In the genomic region with DNA sequence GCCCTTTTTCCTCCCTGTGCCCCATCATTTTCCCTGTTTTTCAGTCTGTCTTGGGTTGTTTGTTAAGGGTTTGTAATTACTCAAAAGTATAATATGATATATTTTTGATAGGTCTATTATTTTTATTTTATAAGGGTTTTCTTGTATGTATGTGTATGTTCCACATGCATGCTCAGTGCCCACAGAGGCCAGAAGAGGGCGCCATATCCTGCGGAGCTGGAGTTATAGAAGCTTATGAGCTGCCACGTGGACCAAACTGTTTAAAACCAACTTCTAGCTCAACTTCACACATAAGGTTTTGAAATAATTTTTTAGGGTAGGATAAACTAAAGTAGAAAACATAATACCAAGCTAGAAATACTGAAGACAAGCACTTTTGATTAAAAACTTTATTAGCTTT, we compare ENCODE assay signal across 10 mouse cellular contexts. TPM values are rescaled to one million over a fixed set of nuclear protein-coding genes. Genes with fewer than 3 reads are reported as not detected.
DNase-seq lines count a peak whose midpoint lies in the region; ATAC-seq and TF ChIP-seq lines count a peak whose summit lies in the region.
"Had no signal": no experiment of that assay in that cellular context is flagged by ENCODE, and none has a peak within 500 bp of the region (broad histone marks: within the 10 kb centered on the region; RNA-seq: fewer than 3 reads in every experiment).

No protein-coding gene starts in this region.

- no peak for ATAC-seq in kidney, embryonic 15.5 days (replicated peaks; ENCODE audit: low FRiP score)
- ATAC-seq in forebrain, embryonic 13.5 days, result no peak

- H3K9ac ChIP-seq in kidney, embryonic 15.5 days, result no peak overlapping the region
- no peak overlapping the region for H3K9ac ChIP-seq in forebrain, embryonic 13.5 days
- H3K9ac ChIP-seq: embryonic facial prominence, embryonic 12.5 days had no signal

- H3K4me3 ChIP-seq in kidney, adult 2 months (ENCODE audit: insufficient read depth, low read depth, low read length), result no peak overlapping the region
- no peak overlapping the region for H3K4me3 ChIP-seq in kidney, embryonic 15.5 days (replicated peaks)
- H3K4me3 ChIP-seq in E14TG2a.4 (replicated peaks; ENCODE audit: low read length), result no peak overlapping the region
- no peak overlapping the region for H3K4me3 ChIP-seq in forebrain, embryonic 13.5 days
- H3K4me3 ChIP-seq: embryonic facial prominence, embryonic 12.5 days had no signal

- H3K9me3 ChIP-seq in kidney, embryonic 15.5 days (replicated peaks), result no peaks in the 10 kb centered on the region
- no peaks in the 10 kb centered on the region for H3K9me3 ChIP-seq in E14TG2a.4 (ENCODE audit: low read length)
- no peaks in the 10 kb centered on the region for H3K9me3 ChIP-seq in forebrain, embryonic 13.5 days (replicated peaks)
- H3K9me3 ChIP-seq: embryonic facial prominence, embryonic 12.5 days had no signal

- no peak for DNase-seq in kidney, adult 2 months
- DNase-seq in 3T3-L1 (ENCODE audit: low read depth, low spot score), result peak; percentile 49
- peak; percentile 40 for DNase-seq in c-Kit-positive CD71-positive TER-119-positive erythroid progenitor cells, embryonic 14.5 days (ENCODE audit: low spot score)
- no peak for DNase-seq in neural tube, embryonic 10.5 days (ENCODE audit: extremely low spot score, low spot score)
- DNase-seq in right cerebral cortex, postnatal 4 days, result no peak
- DNase-seq: heart, postnatal 4 days had no signal

- TF ChIP-seq POLR2A in kidney, adult 2 months (IDR thresholded peaks at IDR 0.05; ENCODE audit: low read depth, low read length), result no peak

- H3K4me2 ChIP-seq in kidney, embryonic 15.5 days, result no peak overlapping the region
- H3K4me2 ChIP-seq in forebrain, embryonic 13.5 days, result no peak overlapping the region
- H3K4me2 ChIP-seq: embryonic facial prominence, embryonic 12.5 days had no signal

- no peak overlapping the region for H3K27ac ChIP-seq in kidney, adult 2 months (ENCODE audit: insufficient read depth, low read depth, low read length)
- no peak overlapping the region for H3K27ac ChIP-seq in kidney, embryonic 15.5 days
- H3K27ac ChIP-seq in forebrain, embryonic 13.5 days, result no peak overlapping the region
- H3K27ac ChIP-seq: embryonic facial prominence, embryonic 12.5 days had no signal

- no peaks in the 10 kb centered on the region; the same call in 1 of the 2 replicates for H3K36me3 ChIP-seq in kidney, adult 2 months (ENCODE audit: control insufficient read depth, insufficient read depth, low read length)
- no peaks in the 10 kb centered on the region for H3K36me3 ChIP-seq in kidney, embryonic 15.5 days
- no peaks in the 10 kb centered on the region for H3K36me3 ChIP-seq in E14TG2a.4 (ENCODE audit: insufficient read depth, low read length)
- no peaks in the 10 kb centered on the region for H3K36me3 ChIP-seq in forebrain, embryonic 13.5 days (ENCODE audit: poor library complexity, severe bottlenecking)
- H3K36me3 ChIP-seq: embryonic facial prominence, embryonic 12.5 days had no signal

- no peaks in the 10 kb centered on the region for H3K4me1 ChIP-seq in kidney, adult 2 months (ENCODE audit: control insufficient read depth, insufficient read depth, low read length)
- no peaks in the 10 kb centered on the region for H3K4me1 ChIP-seq in kidney, embryonic 15.5 days
- peaks cover 25% of the 10 kb centered on the region for H3K4me1 ChIP-seq in E14TG2a.4 (replicated peaks; ENCODE audit: low read depth, low read length)
- no peaks in the 10 kb centered on the region for H3K4me1 ChIP-seq in forebrain, embryonic 13.5 days
- H3K4me1 ChIP-seq: embryonic facial prominence, embryonic 12.5 days had no signal

- 61% methylated on average over 3 of the region's 3 CpGs for WGBS in kidney, adult 2 months
- 54% methylated on average over 3 of the region's 3 CpGs for WGBS in kidney, embryonic 15.5 days
- WGBS in forebrain, embryonic 13.5 days, result 49% methylated on average over 3 of the region's 3 CpGs

- TF ChIP-seq CTCF in kidney, adult 2 months (conservative IDR thresholded peaks at IDR 0.05; ENCODE audit: insufficient read depth, insufficient read length, low read depth, low read length), result peak; percentile 43
- peak; percentile 95 for TF ChIP-seq CTCF in E14TG2a.4 (conservative IDR thresholded peaks at IDR 0.05; ENCODE audit: low read length)

- H3K27me3 ChIP-seq in kidney, adult 2 months (replicated peaks; ENCODE audit: control insufficient read depth, insufficient read depth, low read length), result no peaks in the 10 kb centered on the region
- H3K27me3 ChIP-seq in kidney, embryonic 15.5 days, result no peaks in the 10 kb centered on the region
- no peaks in the 10 kb centered on the region for H3K27me3 ChIP-seq in E14TG2a.4 (ENCODE audit: insufficient read depth, low read length)
- H3K27me3 ChIP-seq in forebrain, embryonic 13.5 days, result no peaks in the 10 kb centered on the region
- H3K27me3 ChIP-seq: embryonic facial prominence, embryonic 12.5 days had no signal

RNA-seq across cellular contexts. Expression of a gene that starts 6.9 kb away (rescaled TPM):
- polyA plus RNA-seq in kidney, adult 2 months (2012; rRNA removed), result 1.1 and 2.0 TPM in 2 replicates
- 4.7 and 4.9 TPM in 2 replicates for polyA plus RNA-seq in kidney, embryonic 15.5 days (2015; fragmentation: Nextera tagmentation; extraction: Ambion mirVana)
- polyA plus RNA-seq in forebrain, embryonic 13.5 days (2015; fragmentation: Nextera tagmentation; extraction: Ambion mirVana), result 10.0 and 11.2 TPM in 2 replicates

RNA-seq across cellular contexts. Expression of a gene that starts 10.9 kb away (rescaled TPM):
- polyA plus RNA-seq in kidney, adult 2 months (2012; rRNA removed), result 36.0 and 43.0 TPM in 2 replicates
- polyA plus RNA-seq in kidney, embryonic 15.5 days (2015; fragmentation: Nextera tagmentation; extraction: Ambion mirVana), result 74.4 and 81.1 TPM in 2 replicates
- 70.9 and 81.6 TPM in 2 replicates for polyA plus RNA-seq in forebrain, embryonic 13.5 days (2015; fragmentation: Nextera tagmentation; extraction: Ambion mirVana)

RNA-seq across cellular contexts. Expression of a gene that starts 45.8 kb away (rescaled TPM):
- polyA plus RNA-seq in kidney, adult 2 months (2012; rRNA removed), result 0.27 and 0.31 TPM in 2 replicates
- 10.6 and 15.2 TPM in 2 replicates for polyA plus RNA-seq in kidney, embryonic 15.5 days (2015; fragmentation: Nextera tagmentation; extraction: Ambion mirVana)
- polyA plus RNA-seq in forebrain, embryonic 13.5 days (2015; fragmentation: Nextera tagmentation; extraction: Ambion mirVana), result 0.96 and 1.4 TPM in 2 replicates

Comparison
In these comparisons a context has a peak if more than half of its experiments do, and no peak if none do; other contexts are left out.
1. DNase-seq: peak in 3T3-L1 (single experiment) and c-Kit-positive CD71-positive TER-119-positive erythroid progenitor cells, embryonic 14.5 days (single experiment); none in kidney, adult 2 months (single experiment), neural tube, embryonic 10.5 days (single experiment) and right cerebral cortex, postnatal 4 days (single experiment).